8 mouse cellular contexts compared by ENCODE assay signal in the genomic region with DNA sequence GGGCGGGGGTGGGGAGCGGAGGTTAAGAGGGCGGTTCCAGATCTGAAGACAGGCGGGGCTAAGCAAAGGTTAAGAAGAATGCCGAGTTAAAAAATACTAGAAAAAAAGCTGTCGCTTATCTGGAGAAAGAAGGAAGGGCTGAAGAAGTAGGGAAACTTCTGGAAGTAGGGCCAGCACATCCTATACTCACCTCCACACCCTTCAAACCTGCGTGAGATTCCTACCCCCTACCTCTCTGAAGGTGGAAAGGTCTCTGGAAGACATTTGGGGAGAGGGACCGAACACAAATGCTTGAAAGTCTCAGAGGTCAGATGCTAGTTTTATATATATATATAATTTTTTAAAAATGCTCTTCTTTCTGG. TPM values are rescaled to one million over a fixed set of nuclear protein-coding genes. Genes with fewer than 3 reads are reported as not detected.
A peak's percentile ranks its signal among the peaks of the same experiment; 100 is the strongest.
DNase-seq lines count a peak whose midpoint lies in the region; ATAC-seq and TF ChIP-seq lines count a peak whose summit lies in the region.

No protein-coding gene starts in this region.

- H3K4me3 ChIP-seq in layer of hippocampus, adult 2 months, result peak overlapping the region; percentile 57
- H3K4me3 ChIP-seq in embryonic facial prominence, embryonic 12.5 days, result peak overlapping the region; percentile 41
- H3K4me3 ChIP-seq in hindbrain, postnatal 0 days (ENCODE audit: low read length), result peak overlapping the region; percentile 41
- H3K4me3 ChIP-seq in midbrain, embryonic 16.5 days (ENCODE audit: low read depth, low read length), result peak overlapping the region; percentile 45

- ATAC-seq in embryonic facial prominence, embryonic 12.5 days (ENCODE audit: insufficient number of reproducible peaks, insufficient read depth, low FRiP score, low TSS enrichment), result no peak
- no peak for ATAC-seq in hindbrain, postnatal 0 days
- no peak for ATAC-seq in midbrain, embryonic 16.5 days

- no peak overlapping the region for H3K27ac ChIP-seq in layer of hippocampus, adult 2 months
- H3K27ac ChIP-seq in embryonic facial prominence, embryonic 12.5 days, result no peak overlapping the region
- no peak overlapping the region for H3K27ac ChIP-seq in hindbrain, postnatal 0 days
- H3K27ac ChIP-seq in midbrain, embryonic 16.5 days (ENCODE audit: low read length), result no peak overlapping the region

- no peak for DNase-seq in layer of hippocampus, adult 2 months (ENCODE audit: low spot score in 2 of 2)
- no peak for DNase-seq in layer of hippocampus, postnatal 25 days (ENCODE audit: extremely low spot score in 1 of 2, low spot score in 1 of 2)
- DNase-seq in hindbrain, postnatal 0 days (ENCODE audit: low spot score), result no peak
- no peak for DNase-seq in adrenal gland, adult (ENCODE audit: inconsistent age in 2 of 2, low spot score in 1 of 2)
- no peak for DNase-seq in layer of hippocampus, postnatal 14 days (ENCODE audit: low spot score in 2 of 2)
- no peak for DNase-seq in cerebellum, adult 8-10 months

- no peaks in the 10 kb centered on the region for H3K27me3 ChIP-seq in embryonic facial prominence, embryonic 12.5 days
- H3K27me3 ChIP-seq in hindbrain, postnatal 0 days (ENCODE audit: insufficient read depth, low read length), result no peaks in the 10 kb centered on the region
- H3K27me3 ChIP-seq in midbrain, embryonic 16.5 days (ENCODE audit: control insufficient read depth, insufficient read depth, low read depth, low read length), result no peaks in the 10 kb centered on the region

- no peaks in the 10 kb centered on the region for H3K9me3 ChIP-seq in embryonic facial prominence, embryonic 12.5 days
- no peaks in the 10 kb centered on the region for H3K9me3 ChIP-seq in hindbrain, postnatal 0 days (ENCODE audit: low read length)
- H3K9me3 ChIP-seq in midbrain, embryonic 16.5 days (replicated peaks; ENCODE audit: control insufficient read depth, low read length, poor library complexity, severe bottlenecking), result no peaks in the 10 kb centered on the region

- WGBS in embryonic facial prominence, embryonic 12.5 days, result 12% methylated on average over 8 of the region's 8 CpGs
- 15% methylated on average over 8 of the region's 8 CpGs for WGBS in hindbrain, postnatal 0 days
- 7% methylated on average over 8 of the region's 8 CpGs for WGBS in midbrain, embryonic 16.5 days

- peak overlapping the region; percentile 61 for H3K4me2 ChIP-seq in embryonic facial prominence, embryonic 12.5 days (replicated peaks)
- H3K4me2 ChIP-seq in hindbrain, postnatal 0 days (ENCODE audit: low read depth, low read length), result peak overlapping the region; percentile 57
- H3K4me2 ChIP-seq in midbrain, embryonic 16.5 days (ENCODE audit: low read length), result peak overlapping the region; percentile 68

- H3K36me3 ChIP-seq in embryonic facial prominence, embryonic 12.5 days, result no peaks in the 10 kb centered on the region
- H3K36me3 ChIP-seq in hindbrain, postnatal 0 days (ENCODE audit: insufficient read depth, low read length), result no peaks in the 10 kb centered on the region
- H3K36me3 ChIP-seq in midbrain, embryonic 16.5 days (ENCODE audit: control insufficient read depth, insufficient read depth, low read length), result no peaks in the 10 kb centered on the region

- no peak for TF ChIP-seq CTCF in layer of hippocampus, adult 2 months (conservative IDR thresholded peaks at IDR 0.05)
- TF ChIP-seq CTCF in hindbrain, postnatal 0 days (IDR thresholded peaks at IDR 0.05; ENCODE audit: low read depth), result no peak

- H3K4me1 ChIP-seq in embryonic facial prominence, embryonic 12.5 days, result no peaks in the 10 kb centered on the region
- H3K4me1 ChIP-seq in hindbrain, postnatal 0 days (ENCODE audit: insufficient read depth, low read length), result no peaks in the 10 kb centered on the region
- H3K4me1 ChIP-seq in midbrain, embryonic 16.5 days (ENCODE audit: control insufficient read depth, insufficient read depth, low read length), result peaks cover 5% of the 10 kb centered on the region; the same call in 1 of the 2 replicates

- H3K9ac ChIP-seq in embryonic facial prominence, embryonic 12.5 days, result peak overlapping the region; percentile 54; the same call in 1 of the 2 replicates
- H3K9ac ChIP-seq in hindbrain, postnatal 0 days (replicated peaks; ENCODE audit: low read length), result peak overlapping the region; percentile 33; the same call in 1 of the 2 replicates
- H3K9ac ChIP-seq in midbrain, embryonic 16.5 days (ENCODE audit: low read depth, low read length), result peak overlapping the region; percentile 62

RNA-seq across cellular contexts. Expression of a gene that starts 0.3 kb away (rescaled TPM):
- 1 to 10 TPM in 1 of 2 experiments, under 1 TPM in 1; 0.88 to 1.2 TPM for total RNA-seq in layer of hippocampus, adult 2 months (2021)
- 1 to 10 TPM in 1 of 2 experiments, under 1 TPM in 1; 0.94 to 1.3 TPM for total RNA-seq in layer of hippocampus, postnatal 25 days (2021)
- polyA plus RNA-seq in embryonic facial prominence, embryonic 12.5 days (2016; fragmentation: Nextera tagmentation; extraction: Ambion mirVana), result 7.5 and 7.7 TPM in 2 replicates
- total RNA-seq in hindbrain, postnatal 0 days (2014; rRNA removed), result 0.42 and 1.5 TPM in 2 replicates
- 1.3 and 1.5 TPM in 2 replicates for polyA plus RNA-seq in hindbrain, postnatal 0 days (2015; fragmentation: Nextera tagmentation; extraction: Ambion mirVana)
- 0.87 and 0.88 TPM in 2 replicates for polyA plus RNA-seq in midbrain, embryonic 16.5 days (2015; fragmentation: Nextera tagmentation; extraction: Ambion mirVana)
- total RNA-seq in layer of hippocampus, postnatal 14 days (2021), result under 1 TPM; 0.53 to 0.95 TPM

RNA-seq across cellular contexts. Expression of a gene that starts 27.2 kb away (rescaled TPM):
- 10 to 100 TPM; 13.7 to 16.7 TPM for total RNA-seq in layer of hippocampus, adult 2 months (2021)
- 10 to 100 TPM; 18.1 to 20.6 TPM for total RNA-seq in layer of hippocampus, postnatal 25 days (2021)
- polyA plus RNA-seq in embryonic facial prominence, embryonic 12.5 days (2016; fragmentation: Nextera tagmentation; extraction: Ambion mirVana), result 25.9 and 27.5 TPM in 2 replicates
- 8.6 and 11.6 TPM in 2 replicates for total RNA-seq in hindbrain, postnatal 0 days (2014; rRNA removed)
- polyA plus RNA-seq in hindbrain, postnatal 0 days (2015; fragmentation: Nextera tagmentation; extraction: Ambion mirVana), result 19.3 and 23.5 TPM in 2 replicates
- polyA plus RNA-seq in midbrain, embryonic 16.5 days (2015; fragmentation: Nextera tagmentation; extraction: Ambion mirVana), result 8.6 and 12.9 TPM in 2 replicates
- 10 to 100 TPM; 28.0 TPM for total RNA-seq in layer of hippocampus, postnatal 14 days (2021)
